Mouse (Mus musculus) embryo, embryonic 9.5 days (tissue): ENCODE results near the gene Mat1a.
A peak's percentile ranks its signal among the peaks of the same experiment; 100 is the strongest.

Source experiments
- DNase-seq: peaks from one replicate; pipeline ENCODE4 v3.0.0-alpha.2; 2017; ENCODE audit errors: extremely low spot score

The Mat1a gene

GRCm38 (mm10) chr14:41140686-41141085 is 35.9 kb downstream of the Mat1a start:
- no peak for DNase-seq

- no peak for DNase-seq
These were observed 41.2 kb downstream of the Mat1a start for GRCm38 (mm10) chr14:41146035-41146434.

GRCm38 (mm10) chr14:41146922-41147321 is 42.1 kb downstream of the Mat1a start:
- no peak for DNase-seq

GRCm38 (mm10) chr14:41147356-41147755 is 42.5 kb downstream of the Mat1a start:
- DNase-seq = no peak

- DNase-seq = no peak
These were observed 46.5 kb downstream of the Mat1a start, which contains the start of gene Mbl1 for GRCm38 (mm10) chr14:41151220-41151898. Gene Mbl1 (plus strand): TSS chr14:41151458.

- no peak for DNase-seq
These were observed 55.2 kb downstream of the Mat1a start for GRCm38 (mm10) chr14:41160076-41160475.

- DNase-seq = peak; percentile 17
These were observed 55.9 kb downstream of the Mat1a start for GRCm38 (mm10) chr14:41160743-41161142.

GRCm38 (mm10) chr14:41162663-41163062 is 57.8 kb downstream of the Mat1a start:
- peak; percentile 27 for DNase-seq

GRCm38 (mm10) chr14:41167278-41167677 is 62.4 kb downstream of the Mat1a start:
- no peak for DNase-seq

GRCm38 (mm10) chr14:41168567-41168966 is 63.7 kb downstream of the Mat1a start:
- no peak for DNase-seq

- DNase-seq = no peak
These were observed 65.7 kb downstream of the Mat1a start for GRCm38 (mm10) chr14:41170514-41170913.
